Mouse (Mus musculus) kidney, postnatal 0 days (tissue): Measurements from ENCODE around the gene Morn1. TPM values are rescaled to one million over a fixed set of nuclear protein-coding genes. Genes with fewer than 3 reads are reported as not detected.

ENCODE experiments used
- ATAC-seq: fragments of 200-750 bp; cut with Nextera tagmentation; replicated peaks from 2 replicates; pipeline ENCODE4 v1.8.0; 2017; ENCODE audit warnings: low read depth, moderate number of reproducible peaks, moderate TSS enrichment, moderate library complexity; ENCODE audit not compliant: low FRiP score
- DNase-seq: peaks from one replicate; pipeline ENCODE4 v3.0.0-alpha.2; 2016; ENCODE audit warnings: low spot score
- H3K27ac ChIP-seq: fragments of 300-500 bp; sonication (generic); 2 replicates; pipeline ENCODE4 v1.5.1; 2014; ENCODE audit warnings: mild to moderate bottlenecking
- H3K27me3 ChIP-seq: fragments of 300-500 bp; sonication (generic); 2 replicates; pipeline ENCODE4 v1.6.1; 2014; ENCODE audit warnings: low read length, mixed read lengths; ENCODE audit not compliant: insufficient read depth
- H3K36me3 ChIP-seq: fragments of 300-500 bp; sonication (generic); 2 replicates; pipeline ENCODE4 v1.6.1; 2014; ENCODE audit warnings: low read length, mixed read lengths; ENCODE audit not compliant: insufficient read depth
- H3K4me1 ChIP-seq: fragments of 300-500 bp; sonication (generic); replicated peaks from 2 replicates; pipeline ENCODE4 v1.6.1; 2014; ENCODE audit warnings: antibody characterized with exemption, low read length, mixed read lengths; ENCODE audit not compliant: insufficient read depth
- H3K4me2 ChIP-seq: fragments of 300-500 bp; sonication (generic); 2 replicates; pipeline ENCODE4 v1.6.1; 2014; ENCODE audit warnings: mild to moderate bottlenecking, low read length, moderate library complexity, mixed read lengths
- H3K4me3 ChIP-seq: fragments of 300-500 bp; sonication (generic); replicated peaks from 2 replicates; pipeline ENCODE4 v1.5.1; 2014; ENCODE audit warnings: low read depth, low read length
- H3K9ac ChIP-seq: fragments of 300-500 bp; sonication (generic); 2 replicates; pipeline ENCODE4 v1.6.1; 2014; ENCODE audit warnings: low read depth, low read length
- H3K9me3 ChIP-seq: fragments of 300-500 bp; sonication (generic); replicated peaks from 2 replicates; pipeline ENCODE4 v1.6.1; 2016; ENCODE audit warnings: low read length, inconsistent platforms, mixed read lengths
- CTCF ChIP-seq: IDR thresholded peaks from 2 replicates; pipeline ENCODE4 v1.5.1; 2016; ENCODE audit warnings: antibody characterized with exemption, low read depth, mild to moderate bottlenecking, moderate library complexity
- WGBS: fragments of 180-500 bp; shearing (Covaris S2); extraction: QIAGEN DNeasy Blood & Tissue Kit; methylation state at CpG from one replicate; pipeline ENCODE4 v1.1.7; 2014; 5-methylcytosine and 5-hydroxymethylcytosine counted together
- polyA plus RNA-seq: library from polyadenylated mRNA; unstranded; fragments of >200 nt; fragmentation: Nextera tagmentation; extraction: Ambion mirVana; gene quantifications from 2 replicates; pipeline ENCODE4 v1.2.1, GENCODE M21; 2015

Gene Morn1
- polyA plus RNA-seq = 7.0 and 7.6 TPM in 2 replicates

GRCm38 (mm10) chr4:155086108-155087024, at the start of gene Morn1, which contains the start of gene Rer1:
Morn1 (plus strand) TSS chr4:155086577.
Rer1 (minus strand) TSS chr4:155086382.
- under 1% methylated on average over 71 of the region's 85 CpGs for WGBS

DNA sequence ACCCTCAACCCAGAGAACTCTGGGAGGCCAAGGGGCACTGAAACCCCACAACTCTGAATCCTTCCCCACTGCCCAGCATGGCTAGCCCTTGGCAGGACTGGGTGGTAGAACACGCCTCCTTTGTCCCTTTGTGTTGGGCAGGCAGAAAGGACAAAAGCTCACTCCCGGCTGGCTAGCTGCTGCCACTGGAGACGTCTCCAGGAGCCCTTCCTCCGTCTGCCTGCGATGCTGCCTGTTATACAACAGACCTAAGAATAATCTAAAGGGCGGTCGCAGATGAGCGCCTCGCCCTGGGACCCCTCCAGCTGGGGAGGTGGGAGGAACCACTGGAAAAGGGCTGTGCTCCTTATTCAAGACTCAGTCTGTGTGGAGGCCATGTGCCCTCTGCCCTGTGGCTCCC, 46.2 kb upstream of the Morn1 start:
- no peak overlapping the region for H3K9ac ChIP-seq
- no peak overlapping the region for H3K4me3 ChIP-seq
- DNase-seq (no peak), ATAC-seq (no peak)
- H3K9me3 ChIP-seq = no peaks in the 10 kb centered on the region
- TF ChIP-seq CTCF = no peak
- peaks cover 36% of the 10 kb centered on the region for H3K27me3 ChIP-seq
- 17% methylated on average over 9 of the region's 9 CpGs for WGBS
- no peak overlapping the region for H3K4me2 ChIP-seq
- H3K36me3 ChIP-seq = no peaks in the 10 kb centered on the region
- H3K4me1 ChIP-seq = 0 out of 2 replicates have a peak, but pooled peaks cover 2% of the 10 kb centered on the region
- H3K27ac ChIP-seq = no peak overlapping the region

More at GRCm38 (mm10) chr4:155086108-155087024, at the start of gene Morn1, which contains the start of gene Rer1:
- H3K9me3 ChIP-seq = no peaks in the 10 kb centered on the region
- ATAC-seq = peak; percentile 96
- peak within 1 kb of the TSS; percentile 98 for H3K4me3 ChIP-seq
- H3K4me2 ChIP-seq = peak within 1 kb of the TSS; percentile 85
- peaks cover 17% of the 10 kb centered on the region; the same call in 1 of the 2 replicates for H3K4me1 ChIP-seq
- no peak for TF ChIP-seq CTCF
- no peaks in the 10 kb centered on the region for H3K27me3 ChIP-seq
- DNase-seq = peak; percentile 99
- H3K36me3 ChIP-seq = 0 out of 2 replicates have a peak, but pooled peaks cover 8% of the 10 kb centered on the region
- H3K9ac ChIP-seq = peak within 1 kb of the TSS; percentile 91
- peak within 1 kb of the TSS; percentile 92 for H3K27ac ChIP-seq

DNA sequence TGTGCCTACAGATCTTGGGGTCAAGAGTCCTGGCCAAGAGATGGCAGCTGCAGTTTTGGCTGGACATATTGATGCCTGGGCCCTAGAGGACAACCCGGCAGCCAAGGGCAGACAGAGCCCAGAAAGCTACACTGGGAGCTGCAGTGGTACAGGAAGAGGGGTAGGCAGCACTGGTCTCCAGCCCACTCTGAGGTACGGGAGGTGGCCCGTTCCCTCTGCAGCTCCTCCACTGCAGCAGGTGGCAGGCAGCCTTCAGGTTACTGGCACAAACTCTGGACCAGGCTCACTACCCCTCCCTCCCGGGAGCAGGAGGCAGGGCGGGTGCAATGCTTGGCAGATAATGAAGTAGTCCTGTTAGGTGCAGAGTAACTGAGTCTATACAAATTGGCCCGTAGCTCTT, 45.7 kb upstream of the Morn1 start:
- Histone ChIP-seq H3K4me3 (no peak overlapping the region), H3K4me2 (no peak overlapping the region), H3K27ac (no peak overlapping the region), H3K27me3 (peaks cover 36% of the 10 kb centered on the region), H3K36me3 (no peaks in the 10 kb centered on the region), H3K9ac (no peak overlapping the region), H3K9me3 (no peaks in the 10 kb centered on the region), H3K4me1 (0 out of 2 replicates have a peak, but pooled peaks cover 2% of the 10 kb centered on the region)
- ATAC-seq (no peak), DNase-seq (no peak)
- TF ChIP-seq CTCF = no peak
- WGBS = 75% methylated on average over 6 of the region's 6 CpGs

- H3K4me2 ChIP-seq = peak overlapping the region; percentile 48
- no peak overlapping the region for H3K27ac ChIP-seq
These were observed 43.6 kb upstream of the Morn1 start for GRCm38 (mm10) chr4:155042606-155043288.

GRCm38 (mm10) chr4:155043289-155043625, 43.1 kb upstream of the Morn1 start:
- peak overlapping the region; percentile 48 for H3K4me2 ChIP-seq
- WGBS = 2% methylated on average over 25 of the region's 25 CpGs
- no peaks in the 10 kb centered on the region for H3K36me3 ChIP-seq
- peak overlapping the region; percentile 21; the same call in 1 of the 2 replicates for H3K4me3 ChIP-seq
- peaks cover 36% of the 10 kb centered on the region for H3K27me3 ChIP-seq
- ATAC-seq (no peak), DNase-seq (no peak)
- H3K27ac ChIP-seq = no peak overlapping the region
- no peak for TF ChIP-seq CTCF
- 0 out of 2 replicates have a peak, but pooled peaks cover 2% of the 10 kb centered on the region for H3K4me1 ChIP-seq
- H3K9me3 ChIP-seq = no peaks in the 10 kb centered on the region
- H3K9ac ChIP-seq = no peak overlapping the region

More at GRCm38 (mm10) chr4:155042606-155043288, 43.6 kb upstream of the Morn1 start:
- WGBS = 4% methylated on average over 60 of the region's 65 CpGs
- no peak for TF ChIP-seq CTCF
- DNase-seq (no peak), ATAC-seq (no peak)
- H3K4me1 ChIP-seq = 0 out of 2 replicates have a peak, but pooled peaks cover 2% of the 10 kb centered on the region
- H3K36me3 ChIP-seq = no peaks in the 10 kb centered on the region
- peaks cover 36% of the 10 kb centered on the region for H3K27me3 ChIP-seq
- H3K9me3 ChIP-seq = no peaks in the 10 kb centered on the region
- H3K9ac ChIP-seq = no peak overlapping the region
- H3K4me3 ChIP-seq = peak overlapping the region; percentile 21; the same call in 1 of the 2 replicates

DNA sequence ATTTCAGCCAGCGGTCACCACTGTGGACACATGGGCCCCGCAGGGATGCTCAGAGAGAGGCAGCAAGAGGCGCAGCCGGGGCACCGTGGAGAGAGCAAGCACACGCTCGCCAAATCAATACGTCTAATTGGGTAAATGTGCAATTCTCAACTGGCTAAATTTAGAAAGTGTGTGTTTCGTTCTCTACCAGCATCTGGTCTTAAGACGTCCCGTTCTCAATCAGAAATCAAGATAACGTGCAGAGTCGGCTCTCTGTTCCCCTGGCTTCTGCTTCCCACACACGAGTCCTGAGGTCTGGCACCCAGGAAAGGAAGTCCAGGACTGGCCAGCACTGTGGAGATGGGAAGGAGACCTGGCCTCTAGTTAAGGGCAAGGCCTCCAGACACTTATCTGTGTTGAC, 39.7 kb upstream of the Morn1 start:
- H3K4me2 ChIP-seq = no peak overlapping the region
- peaks cover 26% of the 10 kb centered on the region for H3K27me3 ChIP-seq
- H3K27ac ChIP-seq = no peak overlapping the region
- H3K36me3 ChIP-seq = no peaks in the 10 kb centered on the region
- no peak for ATAC-seq
- no peak overlapping the region for H3K4me3 ChIP-seq
- 85% methylated on average over 14 of the region's 14 CpGs for WGBS
- no peak overlapping the region for H3K9ac ChIP-seq
- DNase-seq = no peak
- H3K9me3 ChIP-seq = no peaks in the 10 kb centered on the region
- 0 out of 2 replicates have a peak, but pooled peaks cover 2% of the 10 kb centered on the region for H3K4me1 ChIP-seq
- no peak for TF ChIP-seq CTCF
